Mouse (Mus musculus): ENCODE measurements around the gene Gm20388. TPM values are rescaled to one million over a fixed set of nuclear protein-coding genes. Genes with fewer than 3 reads are reported as not detected.

Gm20388 gene
- total and polyA plus RNA-seq, 2 experiments from 2014 or later, result 17.3 TPM; not detected in 1

GRCm38 (mm10) chr8:120232398-120232797 is 321.8 kb downstream of the Gm20388 start:
- 50% methylated on average over 4 of the region's 4 CpGs for WGBS

DNA sequence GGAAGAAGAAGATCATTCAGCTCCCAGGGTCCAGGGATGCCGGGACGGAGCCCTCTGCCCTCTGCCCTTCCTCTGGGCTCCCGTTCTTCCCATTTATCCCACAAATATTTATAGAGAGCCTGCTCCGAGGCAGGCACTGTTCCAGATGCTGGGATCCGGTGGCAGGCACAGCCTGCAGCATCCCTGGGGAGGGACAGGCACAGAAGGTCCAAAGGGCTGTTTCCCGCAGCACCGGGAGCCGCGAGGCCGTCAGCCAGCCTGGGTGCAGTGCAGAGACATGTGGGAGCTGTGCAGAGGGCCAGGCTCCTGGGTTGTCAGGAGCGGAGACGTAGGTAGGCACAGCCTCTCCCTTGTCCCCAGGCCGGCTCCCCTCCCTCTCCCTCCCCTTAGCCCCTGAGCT is 322.3 kb downstream of the Gm20388 start:
- Histone ChIP-seq H3K27me3 (ENCODE audit: control insufficient read depth, insufficient read depth, low read length) (peaks cover 7% of the 10 kb centered on the region; the same call in 1 of the 2 replicates), H3K9me3 (replicated peaks; ENCODE audit: control insufficient read depth, low read length) (no peaks in the 10 kb centered on the region), H3K4me3 (ENCODE audit: low read depth, low read length) (0 out of 2 replicates have a peak overlapping the region, but pooled peaks have one; percentile 8), H3K4me1 (ENCODE audit: control insufficient read depth, insufficient read depth) (peaks cover 53% of the 10 kb centered on the region), H3K4me2 (ENCODE audit: low read depth, low read length) (peak overlapping the region; percentile 97), H3K9ac (replicated peaks; ENCODE audit: low read depth, low read length) (no peak overlapping the region), H3K36me3 (replicated peaks; ENCODE audit: control insufficient read depth, insufficient read depth, low read length) (no peaks in the 10 kb centered on the region), H3K27ac (ENCODE audit: low read depth) (no peak overlapping the region)
- TF ChIP-seq CTCF (IDR thresholded peaks at IDR 0.05; ENCODE audit: low read depth), result no peak
- no peak for TF ChIP-seq EP300 (IDR thresholded peaks at IDR 0.05; ENCODE audit: low read depth)
- WGBS, result 50% methylated on average over 13 of the region's 13 CpGs
- ATAC-seq (ENCODE audit: insufficient read depth, low read depth) (no peak), DNase-seq (ENCODE audit: low spot score) (no peak)

More at GRCm38 (mm10) chr8:120232398-120232797, 321.8 kb downstream of the Gm20388 start:
- Histone ChIP-seq H3K4me2 (ENCODE audit: low read depth, low read length) (peak overlapping the region; percentile 97), H3K4me1 (ENCODE audit: control insufficient read depth, insufficient read depth) (peaks cover 53% of the 10 kb centered on the region), H3K27ac (ENCODE audit: low read depth) (no peak overlapping the region), H3K36me3 (replicated peaks; ENCODE audit: control insufficient read depth, insufficient read depth, low read length) (no peaks in the 10 kb centered on the region), H3K9ac (replicated peaks; ENCODE audit: low read depth, low read length) (no peak overlapping the region), H3K27me3 (ENCODE audit: control insufficient read depth, insufficient read depth, low read length) (peaks cover 7% of the 10 kb centered on the region; the same call in 1 of the 2 replicates), H3K4me3 (ENCODE audit: low read depth, low read length) (no peak overlapping the region), H3K9me3 (replicated peaks; ENCODE audit: control insufficient read depth, low read length) (no peaks in the 10 kb centered on the region)
- DNase-seq (ENCODE audit: low spot score), result no peak
- TF ChIP-seq EP300 (IDR thresholded peaks at IDR 0.05; ENCODE audit: low read depth) (no peak), CTCF (IDR thresholded peaks at IDR 0.05; ENCODE audit: low read depth) (no peak)
- ATAC-seq (ENCODE audit: insufficient read depth, low read depth), result no peak

GRCm38 (mm10) chr8:120234457-120234856 is 323.8 kb downstream of the Gm20388 start:
- Histone ChIP-seq H3K4me2 (ENCODE audit: low read depth, low read length) (no peak overlapping the region), H3K9me3 (replicated peaks; ENCODE audit: control insufficient read depth, low read length) (no peaks in the 10 kb centered on the region), H3K36me3 (replicated peaks; ENCODE audit: control insufficient read depth, insufficient read depth, low read length) (no peaks in the 10 kb centered on the region), H3K27me3 (ENCODE audit: control insufficient read depth, insufficient read depth, low read length) (peaks cover 7% of the 10 kb centered on the region; the same call in 1 of the 2 replicates), H3K4me1 (ENCODE audit: control insufficient read depth, insufficient read depth) (peaks cover 48% of the 10 kb centered on the region), H3K4me3 (ENCODE audit: low read depth, low read length) (no peak overlapping the region), H3K27ac (ENCODE audit: low read depth) (no peak overlapping the region), H3K9ac (replicated peaks; ENCODE audit: low read depth, low read length) (no peak overlapping the region)
- ATAC-seq (ENCODE audit: insufficient read depth, low read depth) (no peak), DNase-seq (ENCODE audit: low spot score) (no peak)
- WGBS, result 48% methylated on average over 12 of the region's 12 CpGs
- TF ChIP-seq EP300 (IDR thresholded peaks at IDR 0.05; ENCODE audit: low read depth), result no peak
- TF ChIP-seq CTCF (IDR thresholded peaks at IDR 0.05; ENCODE audit: low read depth), result no peak

DNA sequence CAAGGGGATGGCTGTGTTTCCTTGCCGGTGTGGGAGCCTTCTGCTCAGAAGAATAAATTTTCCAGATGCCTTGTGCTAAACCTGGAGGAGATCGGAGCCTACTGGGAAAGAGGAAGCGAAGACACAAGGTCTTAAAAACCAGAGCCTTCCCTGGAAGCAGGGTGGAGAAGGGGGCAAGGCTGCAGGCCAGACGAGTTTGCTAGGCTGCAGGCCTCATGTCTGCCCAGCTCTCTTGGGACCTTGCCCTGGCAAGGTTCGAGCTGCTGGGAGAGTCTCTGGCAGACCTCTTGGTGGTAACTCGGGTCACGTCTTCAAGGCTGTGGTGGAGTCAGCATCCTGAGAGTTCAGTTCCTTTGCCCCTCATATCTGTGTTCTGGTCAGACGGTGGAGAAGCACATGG is 324.2 kb downstream of the Gm20388 start:
- H3K4me3 ChIP-seq (ENCODE audit: low read depth, low read length), result no peak overlapping the region
- no peak for TF ChIP-seq CTCF (IDR thresholded peaks at IDR 0.05; ENCODE audit: low read depth)
- no peak for TF ChIP-seq EP300 (IDR thresholded peaks at IDR 0.05; ENCODE audit: low read depth)
- 0 out of 2 replicates have a peak, but pooled peaks cover 5% of the 10 kb centered on the region for H3K27me3 ChIP-seq (ENCODE audit: control insufficient read depth, insufficient read depth, low read length)
- H3K4me1 ChIP-seq (ENCODE audit: control insufficient read depth, insufficient read depth), result peaks cover 44% of the 10 kb centered on the region
- no peak overlapping the region for H3K9ac ChIP-seq (replicated peaks; ENCODE audit: low read depth, low read length)
- no peak overlapping the region for H3K27ac ChIP-seq (ENCODE audit: low read depth)
- ATAC-seq (ENCODE audit: insufficient read depth, low read depth), result no peak
- no peak for DNase-seq (ENCODE audit: low spot score)
- H3K9me3 ChIP-seq (replicated peaks; ENCODE audit: control insufficient read depth, low read length), result no peaks in the 10 kb centered on the region
- no peaks in the 10 kb centered on the region for H3K36me3 ChIP-seq (replicated peaks; ENCODE audit: control insufficient read depth, insufficient read depth, low read length)
- 58% methylated on average over 8 of the region's 8 CpGs for WGBS
- H3K4me2 ChIP-seq (ENCODE audit: low read depth, low read length), result no peak overlapping the region

DNA sequence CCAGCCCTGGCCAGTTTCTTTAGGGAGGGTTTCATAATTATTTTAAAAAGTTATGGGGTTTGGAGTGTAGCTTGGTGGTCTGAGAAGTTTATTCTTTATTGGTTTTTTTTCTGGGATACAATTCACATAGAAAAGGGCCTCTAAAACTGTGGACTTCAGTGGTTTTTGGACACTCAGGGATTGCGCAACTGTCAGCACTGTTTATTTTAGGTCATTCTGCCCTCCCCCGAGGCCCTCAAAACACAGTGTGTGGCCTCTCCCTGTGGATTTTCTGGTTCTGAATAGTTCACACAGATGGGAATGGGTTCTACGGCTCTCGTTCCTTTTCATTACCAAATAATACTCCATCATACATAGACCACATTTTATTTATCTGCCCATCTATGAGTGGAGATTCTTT is 332.6 kb downstream of the Gm20388 start:
- ATAC-seq (ENCODE audit: insufficient read depth, low read depth) (no peak), DNase-seq (ENCODE audit: low spot score) (no peak)
- no peak overlapping the region for H3K9ac ChIP-seq (replicated peaks; ENCODE audit: low read depth, low read length)
- H3K4me1 ChIP-seq (ENCODE audit: control insufficient read depth, insufficient read depth), result no peaks in the 10 kb centered on the region
- H3K9me3 ChIP-seq (replicated peaks; ENCODE audit: control insufficient read depth, low read length), result no peaks in the 10 kb centered on the region
- H3K27ac ChIP-seq (ENCODE audit: low read depth), result no peak overlapping the region
- H3K4me2 ChIP-seq (ENCODE audit: low read depth, low read length), result no peak overlapping the region
- no peaks in the 10 kb centered on the region for H3K27me3 ChIP-seq (ENCODE audit: control insufficient read depth, insufficient read depth, low read length)
- no peaks in the 10 kb centered on the region for H3K36me3 ChIP-seq (replicated peaks; ENCODE audit: control insufficient read depth, insufficient read depth, low read length)
- 82% methylated on average over 4 of the region's 4 CpGs for WGBS
- TF ChIP-seq CTCF (IDR thresholded peaks at IDR 0.05; ENCODE audit: low read depth) (no peak), EP300 (IDR thresholded peaks at IDR 0.05; ENCODE audit: low read depth) (no peak)
- H3K4me3 ChIP-seq (ENCODE audit: low read depth, low read length), result no peak overlapping the region

DNA sequence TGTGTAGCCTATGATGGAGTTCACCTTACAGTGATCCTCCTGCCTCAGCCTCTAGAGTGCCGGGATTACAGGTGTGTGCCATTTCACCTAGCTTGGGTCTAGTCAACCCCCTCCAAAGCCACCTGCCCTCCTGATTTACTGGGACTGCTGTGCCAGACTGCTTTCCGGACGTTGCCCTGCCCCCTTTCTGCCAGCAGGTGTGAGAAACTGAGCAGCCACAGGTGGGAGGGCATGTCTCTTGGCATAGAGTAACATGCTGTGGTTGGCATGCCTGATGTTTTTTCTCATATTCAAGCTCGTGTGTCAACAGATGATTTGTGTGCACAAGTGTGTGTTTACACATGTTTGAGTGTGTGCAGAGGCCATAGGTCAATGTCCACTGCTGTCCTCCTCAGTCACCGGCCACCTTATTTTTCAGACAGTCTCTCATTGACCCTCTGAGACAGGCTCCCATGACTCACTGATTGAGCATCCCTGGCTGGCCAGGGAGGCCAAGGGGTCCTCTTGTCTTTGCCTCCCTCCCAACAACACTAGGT is 333.3 kb downstream of the Gm20388 start:
- Histone ChIP-seq H3K27ac (ENCODE audit: low read depth) (no peak overlapping the region), H3K9me3 (replicated peaks; ENCODE audit: control insufficient read depth, low read length) (no peaks in the 10 kb centered on the region), H3K36me3 (replicated peaks; ENCODE audit: control insufficient read depth, insufficient read depth, low read length) (no peaks in the 10 kb centered on the region), H3K27me3 (ENCODE audit: control insufficient read depth, insufficient read depth, low read length) (no peaks in the 10 kb centered on the region), H3K4me2 (ENCODE audit: low read depth, low read length) (no peak overlapping the region), H3K9ac (replicated peaks; ENCODE audit: low read depth, low read length) (no peak overlapping the region), H3K4me1 (ENCODE audit: control insufficient read depth, insufficient read depth) (no peaks in the 10 kb centered on the region), H3K4me3 (ENCODE audit: low read depth, low read length) (no peak overlapping the region)
- ATAC-seq (ENCODE audit: insufficient read depth, low read depth) (no peak), DNase-seq (ENCODE audit: low spot score) (no peak)
- WGBS, result 93% methylated on average over 5 of the region's 5 CpGs
- no peak for TF ChIP-seq CTCF (IDR thresholded peaks at IDR 0.05; ENCODE audit: low read depth)
- TF ChIP-seq EP300 (IDR thresholded peaks at IDR 0.05; ENCODE audit: low read depth), result no peak
